Mouse (Mus musculus): Measurements from ENCODE around the gene Siglec1. TPM values are rescaled to one million over a fixed set of nuclear protein-coding genes. Genes with fewer than 3 reads are reported as not detected.
"Not testable (repeated sequence)": the region's sequence is repeated elsewhere in the genome, so short reads cannot be mapped to it uniquely, and the experiment has no call there.

The Siglec1 gene
- total RNA-seq, 2 experiments from 2014 or later = 0.78 to 0.90 TPM

DNA sequence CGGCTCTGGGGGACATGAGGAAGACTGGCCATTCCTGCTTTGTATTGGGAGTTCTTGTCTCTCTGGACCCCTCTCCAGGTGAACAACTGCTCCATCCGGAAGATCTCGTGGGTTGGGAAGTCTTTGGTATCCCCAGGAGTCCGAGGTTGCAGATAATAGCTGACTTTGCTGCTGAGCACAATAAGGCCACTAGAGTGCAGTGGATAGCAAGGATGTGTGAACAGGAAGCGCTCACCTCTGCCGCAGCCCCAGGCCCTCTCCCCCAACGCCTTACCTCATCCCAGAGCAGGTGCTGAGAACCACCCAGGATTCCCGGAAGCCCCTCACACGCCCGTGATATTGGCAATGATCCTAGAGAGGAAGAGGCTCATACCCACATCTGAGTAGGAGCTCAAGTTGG, 30.4 kb downstream of the Siglec1 start:
- intact Hi-C loops (cut with DNase I; ENCODE audit: low total_unique reads) = no loop called here
- no peak for DNase-seq

DNA sequence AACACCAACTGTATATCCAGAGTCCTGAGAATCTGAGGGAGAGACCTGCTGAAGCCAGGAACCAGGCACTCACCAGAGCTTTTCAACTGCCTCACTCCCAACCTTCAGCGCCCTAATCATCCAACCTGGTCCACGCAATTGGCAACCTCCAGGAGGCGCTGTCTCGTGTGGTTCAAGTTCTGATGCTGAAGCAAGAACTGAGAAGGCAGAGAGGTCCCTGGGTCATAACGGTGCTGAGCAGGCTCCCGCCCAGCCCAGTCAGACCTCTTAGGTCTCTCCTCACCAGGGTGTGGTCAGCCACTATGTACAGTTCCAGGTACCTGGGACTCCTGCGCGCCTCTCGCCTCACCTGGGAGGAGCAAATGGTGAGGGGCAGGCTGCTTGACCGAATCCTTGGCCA, 30.9 kb downstream of the Siglec1 start:
- intact Hi-C loops (cut with DNase I; ENCODE audit: low total_unique reads) = no loop called here
- DNase-seq = no peak

GRCm38 (mm10) chr2:131054646-131055264, 31.8 kb downstream of the Siglec1 start:
- intact Hi-C loops (cut with DNase I; ENCODE audit: low total_unique reads) = no loop called here
- DNase-seq = no peak

DNA sequence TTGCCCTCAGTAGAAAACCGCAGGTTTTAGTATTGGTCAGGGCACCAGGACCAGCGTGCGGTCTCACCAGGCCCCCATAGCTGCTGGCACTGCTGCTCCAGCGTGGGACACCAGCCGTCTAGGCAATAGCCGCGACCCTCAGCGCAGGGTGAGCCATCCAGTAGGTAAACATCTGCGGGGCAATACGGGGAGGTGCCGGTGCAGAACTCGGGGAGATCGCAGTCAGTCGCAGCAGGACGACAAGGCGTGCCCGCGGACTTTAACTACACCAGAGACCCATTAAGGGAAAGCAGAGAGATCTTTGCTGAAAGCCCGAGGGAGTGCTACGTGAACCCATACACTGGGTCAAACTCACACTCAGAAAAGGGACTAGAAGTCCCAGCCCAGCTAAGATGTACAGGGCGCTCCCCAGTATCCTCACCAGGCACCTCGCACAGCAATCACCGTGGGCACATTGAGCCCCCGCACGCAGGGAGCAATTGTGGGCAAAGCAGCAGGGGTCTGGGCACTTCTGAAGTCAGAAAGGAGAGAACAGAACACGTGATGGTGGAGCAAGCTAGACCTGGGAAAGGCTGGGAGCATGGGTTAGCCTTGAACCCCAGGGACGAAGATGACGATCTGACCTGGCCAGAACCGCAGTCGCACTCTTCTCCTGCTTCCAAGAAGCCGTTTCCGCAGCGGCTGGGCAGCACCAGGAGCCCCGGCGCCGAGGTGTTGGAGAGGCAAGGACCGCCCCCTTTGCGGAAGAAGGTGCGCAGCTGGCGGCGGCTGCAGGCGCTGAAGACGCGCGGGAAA, 32.5 kb downstream of the Siglec1 start:
- DNase-seq = no peak
- intact Hi-C loops (cut with DNase I; ENCODE audit: low total_unique reads) = no loop called here

DNA sequence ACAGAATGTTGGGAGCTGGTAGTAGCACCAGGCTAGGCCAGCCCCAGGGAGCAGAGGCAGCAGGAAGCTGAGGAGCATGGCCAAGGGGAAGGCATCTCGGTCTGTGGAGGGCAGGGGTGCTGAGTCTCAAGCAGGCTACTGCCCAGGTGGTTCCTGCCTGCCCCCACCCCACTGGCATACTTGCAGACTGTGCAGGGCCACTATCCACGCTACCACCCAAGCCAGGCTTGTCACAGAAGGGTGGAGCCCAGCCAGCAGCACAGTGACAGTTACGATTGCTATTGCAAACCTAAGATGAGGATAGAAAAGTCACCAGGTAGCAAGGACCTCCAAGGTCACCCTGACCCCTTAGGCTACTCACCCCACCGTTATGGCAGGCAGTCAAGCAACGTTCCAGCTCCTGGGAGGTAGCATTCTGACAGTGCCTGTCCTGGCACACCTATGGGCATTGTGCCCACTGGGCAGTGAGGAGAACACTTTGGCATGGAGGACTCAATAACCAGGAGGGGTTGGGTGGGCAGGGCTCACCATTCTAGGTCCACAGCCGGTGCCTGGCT, 33.6 kb downstream of the Siglec1 start:
- no peak for DNase-seq
- intact Hi-C loops (cut with DNase I; ENCODE audit: low total_unique reads) = no loop called here

DNA sequence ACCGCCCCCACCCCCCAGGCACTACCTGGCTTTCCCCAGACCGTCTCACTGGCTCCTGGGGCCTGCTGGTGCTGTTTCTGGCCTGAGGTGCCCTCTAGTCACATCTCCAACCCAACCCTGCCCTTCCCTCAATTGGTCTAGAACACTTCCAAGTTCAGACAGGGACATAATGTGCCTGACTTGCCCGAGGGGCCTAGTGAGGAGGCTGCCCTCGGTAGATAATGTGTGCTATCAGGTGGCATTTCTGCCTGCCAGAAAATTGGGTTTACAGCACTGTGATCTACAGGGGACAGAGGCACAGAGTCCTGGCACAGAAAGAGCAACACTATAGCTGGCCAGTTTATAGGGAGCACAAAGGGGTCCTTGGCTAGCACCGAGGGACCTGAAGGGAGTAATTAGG, 34.5 kb downstream of the Siglec1 start:
- DNase-seq = no peak
- intact Hi-C loops (cut with DNase I; ENCODE audit: low total_unique reads) = no loop called here

GRCm38 (mm10) chr2:131046025-131046424, 40.5 kb downstream of the Siglec1 start:
- no peak for DNase-seq
- intact Hi-C loops (cut with DNase I; ENCODE audit: low total_unique reads) = no loop called here

- DNase-seq = no peak
- intact Hi-C loops (cut with DNase I; ENCODE audit: low total_unique reads) = no loop called here
Observed at GRCm38 (mm10) chr2:131044989-131045720, 41.4 kb downstream of the Siglec1 start.

DNA sequence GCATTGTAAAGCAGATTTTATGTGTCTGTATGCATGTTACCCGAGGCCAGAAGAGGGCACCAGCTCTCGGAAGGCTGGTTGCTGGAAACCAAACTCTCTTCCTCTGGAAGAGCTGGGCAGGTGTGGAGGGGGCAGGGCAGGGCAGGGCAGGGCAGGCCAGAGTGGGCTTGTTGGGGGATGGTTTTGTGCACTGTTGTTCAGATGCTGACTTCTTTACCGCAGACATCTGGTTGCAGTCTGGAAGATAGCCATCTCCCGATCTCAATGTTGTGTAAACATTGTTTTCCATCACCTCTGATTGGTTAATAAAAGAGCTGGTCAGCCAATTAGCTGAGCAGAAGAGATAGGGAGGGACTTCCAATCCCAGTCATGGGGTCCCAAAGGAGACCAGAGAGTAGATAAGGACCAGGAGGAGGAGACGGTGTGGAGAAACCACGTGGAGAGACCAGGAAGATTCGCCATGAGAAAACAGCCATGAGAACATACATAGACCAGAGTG, 42.2 kb downstream of the Siglec1 start:
- intact Hi-C loops (cut with DNase I; ENCODE audit: low total_unique reads) = no loop called here
- no peak for DNase-seq

DNA sequence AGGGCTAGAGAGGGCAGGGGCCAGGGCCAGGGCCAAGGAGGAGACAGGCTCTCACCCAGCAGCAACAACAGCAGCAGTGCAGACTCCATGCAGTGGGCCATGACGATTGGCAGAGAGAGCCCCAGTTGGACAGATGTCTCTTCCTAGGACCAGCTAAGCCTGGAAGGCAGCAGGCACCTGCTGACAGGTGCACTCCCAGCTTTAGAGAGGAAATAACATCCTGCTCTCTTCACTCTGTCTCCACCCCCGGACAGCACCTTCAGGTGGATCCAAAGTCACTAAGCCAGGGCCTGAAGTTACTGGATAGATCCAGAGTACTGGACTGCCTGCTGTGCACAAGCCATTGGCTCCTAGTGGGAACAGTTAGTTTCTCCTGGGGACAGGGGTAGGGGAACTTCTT, 43.6 kb downstream of the Siglec1 start, which contains the start of gene Gfra4:
Gfra4 (minus strand) TSS at position 101 of the 400 bp plus-strand sequence.
- intact Hi-C loops (cut with DNase I; ENCODE audit: low total_unique reads) = no loop called here
- no peak for DNase-seq

- intact Hi-C loops (cut with DNase I; ENCODE audit: low total_unique reads) = no loop called here
- no peak for DNase-seq
Observed at GRCm38 (mm10) chr2:131040854-131041825, 45.4 kb downstream of the Siglec1 start.

GRCm38 (mm10) chr2:131038675-131039074, 47.9 kb downstream of the Siglec1 start:
- intact Hi-C loops (cut with DNase I; ENCODE audit: low total_unique reads) = no loop called here
- DNase-seq = no peak

GRCm38 (mm10) chr2:131038197-131038596, 48.4 kb downstream of the Siglec1 start:
- no peak for DNase-seq
- intact Hi-C loops (cut with DNase I; ENCODE audit: low total_unique reads) = no loop called here

DNA sequence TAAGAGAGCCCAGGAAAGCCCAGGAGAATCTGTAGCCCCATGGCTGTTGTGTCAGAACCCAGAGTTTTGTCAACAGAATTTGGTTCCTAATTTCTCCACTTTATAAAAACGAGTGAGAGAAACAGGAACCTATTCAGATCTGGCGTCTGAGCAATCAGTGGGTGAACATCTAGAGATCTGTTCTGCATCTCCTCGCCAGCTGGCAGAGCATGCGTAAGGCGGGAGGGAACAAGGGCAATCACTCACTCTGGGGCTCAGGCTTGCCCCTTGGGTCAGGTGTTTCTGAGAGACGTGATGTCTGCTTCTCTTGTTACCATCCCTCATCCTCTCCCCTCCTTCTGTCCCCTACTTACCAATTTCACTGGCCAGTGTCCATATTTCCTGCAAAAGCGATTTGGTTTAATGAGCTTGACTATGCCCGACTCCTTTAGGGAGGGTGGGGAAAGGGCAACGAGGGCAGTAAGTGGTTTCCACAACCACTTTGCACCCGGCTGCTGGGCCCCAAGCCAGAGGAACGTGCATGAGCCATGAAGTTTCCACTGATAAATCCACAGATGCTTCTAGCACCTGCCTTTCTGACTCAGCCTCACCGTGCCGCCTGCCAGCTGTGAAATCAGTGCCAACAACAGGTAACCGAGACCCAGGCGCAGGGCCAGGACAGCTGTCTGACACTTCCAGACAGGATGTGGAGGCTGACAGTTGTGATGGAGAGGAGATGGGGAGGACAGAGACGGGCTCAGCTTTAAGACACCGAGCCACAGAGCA, 49.2 kb downstream of the Siglec1 start:
- DNase-seq = peak; percentile 72
- intact Hi-C loops (cut with DNase I; ENCODE audit: low total_unique reads) = no loop called here

- intact Hi-C loops (cut with DNase I; ENCODE audit: low total_unique reads) = no loop called here
Observed at GRCm38 (mm10) chr2:131036757-131037156, 49.8 kb downstream of the Siglec1 start.

GRCm38 (mm10) chr2:131036343-131036742, 50.2 kb downstream of the Siglec1 start:
- DNase-seq = no peak
- intact Hi-C loops (cut with DNase I; ENCODE audit: low total_unique reads) = no loop called here

More at GRCm38 (mm10) chr2:131036757-131037156, 49.8 kb downstream of the Siglec1 start:
- no peak for DNase-seq

- DNase-seq; intact Hi-C loops (cut with DNase I; ENCODE audit: low total_unique reads): not testable (repeated sequence)
Observed at GRCm38 (mm10) chr2:131031406-131031805, 55.2 kb downstream of the Siglec1 start.

DNA sequence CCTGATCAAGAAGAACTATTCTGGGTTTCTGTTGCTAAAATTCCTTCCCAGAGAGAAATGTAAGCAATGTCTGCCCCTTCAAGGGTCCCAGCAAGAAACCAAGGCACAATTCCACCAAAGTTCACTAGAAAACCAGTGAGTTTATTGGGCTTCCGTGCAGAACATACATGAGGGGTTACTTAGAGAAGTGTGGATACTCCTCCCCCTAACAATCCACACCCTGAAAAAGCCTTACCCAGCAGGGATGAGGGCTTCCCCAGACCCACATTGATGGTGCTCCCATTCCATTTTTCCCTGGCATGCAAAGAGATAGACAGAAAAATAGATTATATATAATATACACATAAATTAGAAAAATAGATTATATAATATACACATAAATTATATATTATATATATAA, 55.6 kb downstream of the Siglec1 start:
- DNase-seq = no peak

More for the DNA sequence above, 55.6 kb downstream of the Siglec1 start:
- intact Hi-C loops (cut with DNase I; ENCODE audit: low total_unique reads) = no loop called here

Measured in gastrocnemius, postnatal 14 days (tissue).